ENCODE assay signal across 10 mouse cellular contexts in the genomic region with DNA sequence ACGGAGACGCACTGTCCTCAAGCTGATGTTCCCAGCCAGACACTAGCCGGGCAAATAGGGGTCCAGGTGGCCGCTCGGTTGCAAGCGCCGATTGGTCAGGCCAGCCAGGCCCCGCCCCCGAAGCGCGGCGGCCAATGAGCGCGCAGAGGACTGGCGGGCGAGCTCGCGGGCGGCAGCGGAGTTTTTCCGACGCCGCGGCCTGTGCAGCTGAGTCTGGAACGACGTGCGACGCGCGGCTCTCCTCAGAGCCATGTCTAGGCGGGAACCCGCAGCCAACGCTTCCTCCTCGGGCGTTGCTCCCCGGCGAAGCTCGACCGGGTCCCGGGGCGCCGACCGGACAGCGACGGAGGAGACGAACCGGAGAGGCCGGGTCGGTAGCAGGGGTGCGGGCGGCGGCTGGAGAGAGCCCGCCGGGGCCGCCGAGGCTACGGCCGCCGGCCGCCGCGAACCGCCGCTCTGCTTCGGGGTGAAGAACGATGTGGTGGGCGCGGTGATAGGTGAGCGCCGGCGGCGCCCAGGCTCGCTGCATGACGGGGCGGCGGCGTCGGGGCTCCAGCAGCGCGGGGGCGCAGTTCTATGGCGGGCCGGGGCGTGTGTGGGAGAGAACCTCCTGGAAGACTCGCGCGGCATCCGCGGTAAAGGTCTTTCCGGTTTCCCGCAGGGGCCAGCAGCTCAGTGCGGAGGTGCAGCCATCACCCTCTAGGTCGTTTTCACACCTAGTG. TPM values are rescaled to one million over a fixed set of nuclear protein-coding genes. Genes with fewer than 3 reads are reported as not detected.
DNase-seq lines count a peak whose midpoint lies in the region; ATAC-seq and TF ChIP-seq lines count a peak whose summit lies in the region.
"Had no signal": no experiment of that assay in that cellular context is flagged by ENCODE, and none has a peak within 500 bp of the region (broad histone marks: within the 10 kb centered on the region; RNA-seq: fewer than 3 reads in every experiment).

A gene (plus strand): TSS at position 148 of the 722 bp plus-strand sequence.

- no peak for TF ChIP-seq POLR2A in lung, adult 2 months (IDR thresholded peaks at IDR 0.05; ENCODE audit: borderline replicate concordance, extremely low read depth, low read depth, low read length)

- H3K4me1 ChIP-seq in embryonic facial prominence, embryonic 14.5 days (ENCODE audit: control insufficient read depth, insufficient read depth, low read length), result no peaks in the 10 kb centered on the region
- peaks cover 4% of the 10 kb centered on the region for H3K4me1 ChIP-seq in heart, embryonic 16.5 days (ENCODE audit: control insufficient read depth, insufficient read depth, low read length)
- no peaks in the 10 kb centered on the region for H3K4me1 ChIP-seq in lung, adult 2 months (ENCODE audit: control insufficient read depth, insufficient read depth, low read length)
- H3K4me1 ChIP-seq in neural tube, embryonic 15.5 days, result peaks cover 10% of the 10 kb centered on the region

- peak within 1 kb of the TSS; percentile 42 for H3K4me3 ChIP-seq in embryonic facial prominence, embryonic 14.5 days (ENCODE audit: low read depth, low read length)
- peak within 1 kb of the TSS; percentile 49 for H3K4me3 ChIP-seq in heart, embryonic 16.5 days (ENCODE audit: low read length)
- peak within 1 kb of the TSS; percentile 9 for H3K4me3 ChIP-seq in lung, adult 2 months (replicated peaks; ENCODE audit: extremely low read depth, low read depth, low read length)
- peak within 1 kb of the TSS; percentile 53 for H3K4me3 ChIP-seq in neural tube, embryonic 15.5 days (replicated peaks)

- ATAC-seq in embryonic facial prominence, embryonic 14.5 days (ENCODE audit: low read depth), result peak; percentile 93
- peak; percentile 76 for ATAC-seq in heart, embryonic 16.5 days (replicated peaks; ENCODE audit: extremely low read depth, insufficient read depth, low FRiP score)
- peak; percentile 99 for ATAC-seq in neural tube, embryonic 15.5 days (ENCODE audit: low FRiP score)

- no peaks in the 10 kb centered on the region for H3K9me3 ChIP-seq in embryonic facial prominence, embryonic 14.5 days (ENCODE audit: control insufficient read depth, low read length)
- H3K9me3 ChIP-seq in heart, embryonic 16.5 days (replicated peaks; ENCODE audit: control insufficient read depth, low read length), result no peaks in the 10 kb centered on the region
- no peaks in the 10 kb centered on the region for H3K9me3 ChIP-seq in neural tube, embryonic 15.5 days (replicated peaks)

- H3K36me3 ChIP-seq in embryonic facial prominence, embryonic 14.5 days (ENCODE audit: control insufficient read depth, insufficient read depth, low read length), result no peaks in the 10 kb centered on the region
- H3K36me3 ChIP-seq in heart, embryonic 16.5 days (ENCODE audit: control insufficient read depth, insufficient read depth), result no peaks in the 10 kb centered on the region
- no peaks in the 10 kb centered on the region for H3K36me3 ChIP-seq in neural tube, embryonic 15.5 days

- H3K9ac ChIP-seq in embryonic facial prominence, embryonic 14.5 days (ENCODE audit: low read depth, low read length), result peak within 1 kb of the TSS; percentile 46
- H3K9ac ChIP-seq in heart, embryonic 16.5 days (ENCODE audit: low read length), result peak within 1 kb of the TSS; percentile 59; the same call in 1 of the 2 replicates
- 0 out of 2 replicates have a peak within 1 kb of the TSS, but pooled peaks have one; percentile 37 for H3K9ac ChIP-seq in neural tube, embryonic 15.5 days (replicated peaks)

- peaks cover 66% of the 10 kb centered on the region for H3K27me3 ChIP-seq in embryonic facial prominence, embryonic 14.5 days (replicated peaks; ENCODE audit: control insufficient read depth, insufficient read depth, low read length)
- peaks cover 54% of the 10 kb centered on the region for H3K27me3 ChIP-seq in heart, embryonic 16.5 days (ENCODE audit: control insufficient read depth, insufficient read depth, low read length)
- H3K27me3 ChIP-seq in neural tube, embryonic 15.5 days (replicated peaks), result peaks cover 56% of the 10 kb centered on the region

- H3K4me2 ChIP-seq in embryonic facial prominence, embryonic 14.5 days (ENCODE audit: low read depth, low read length), result peak within 1 kb of the TSS; percentile 54
- H3K4me2 ChIP-seq in heart, embryonic 16.5 days (ENCODE audit: low read depth, low read length), result peak within 1 kb of the TSS; percentile 69
- peak within 1 kb of the TSS; percentile 79 for H3K4me2 ChIP-seq in neural tube, embryonic 15.5 days

- no peak for TF ChIP-seq CTCF in lung, adult 2 months (IDR thresholded peaks at IDR 0.05; ENCODE audit: insufficient read depth, low read length)

- peak; percentile 78 to 84 for DNase-seq in cerebellum, postnatal 10 days
- DNase-seq in cerebellum, adult 9-10 months, result no peak
- peak; percentile 74 for DNase-seq in embryonic facial prominence, embryonic 14.5 days (ENCODE audit: low spot score)
- peak; percentile 69 for DNase-seq in kidney, postnatal 10 days
- peak; percentile 6 for DNase-seq in lung, adult 2 months
- peak; percentile 8 to 10 for DNase-seq in thymus, adult 18-20 months

- WGBS in embryonic facial prominence, embryonic 14.5 days, result 7% methylated on average over 31 of the region's 93 CpGs
- WGBS in heart, embryonic 16.5 days, result 2% methylated on average over 90 of the region's 93 CpGs
- 3% methylated on average over 90 of the region's 93 CpGs for WGBS in lung, adult 2 months
- WGBS in neural tube, embryonic 15.5 days, result 3% methylated on average over 93 of the region's 93 CpGs

- no peak within 1 kb of the TSS for H3K27ac ChIP-seq in embryonic facial prominence, embryonic 14.5 days (replicated peaks; ENCODE audit: low read depth, low read length)
- H3K27ac ChIP-seq in heart, embryonic 16.5 days (ENCODE audit: low read length), result no peak within 1 kb of the TSS
- H3K27ac ChIP-seq in neural tube, embryonic 15.5 days (replicated peaks), result no peak within 1 kb of the TSS
- H3K27ac ChIP-seq: macrophage had no signal

RNA-seq across cellular contexts. Expression of the gene that starts here (rescaled TPM):
- polyA plus RNA-seq in embryonic facial prominence, embryonic 14.5 days (2014; fragmentation: Nextera tagmentation; extraction: Ambion mirVana), result 0.30 and 0.32 TPM in 2 replicates
- polyA plus RNA-seq in heart, embryonic 16.5 days (2015; fragmentation: Nextera tagmentation; extraction: Ambion mirVana), result 0.08 and 0.12 TPM in 2 replicates
- 0.05 and 0.06 TPM in 2 replicates for polyA plus RNA-seq in lung, adult 2 months (2012; rRNA removed)
- polyA plus RNA-seq in neural tube, embryonic 15.5 days (2015; fragmentation: Nextera tagmentation; extraction: Ambion mirVana), result 0.29 and 0.65 TPM in 2 replicates
- polyA plus RNA-seq: C2C12, macrophage had no signal

Comparison
In these comparisons a context has a peak if more than half of its experiments do, and no peak if none do; other contexts are left out.
1. Peak in DNase-seq, ATAC-seq, H3K4me3 ChIP-seq, H3K9ac ChIP-seq and H3K4me2 ChIP-seq in embryonic facial prominence, embryonic 14.5 days; RNA of the gene not detected or under 1 TPM.
2. Peak in ATAC-seq, H3K4me3 ChIP-seq, H3K9ac ChIP-seq and H3K4me2 ChIP-seq in heart, embryonic 16.5 days; RNA of the gene not detected or under 1 TPM.
3. Peak in DNase-seq and H3K4me3 ChIP-seq in lung, adult 2 months; RNA of the gene not detected or under 1 TPM.
4. Peak in ATAC-seq, H3K4me3 ChIP-seq, H3K9ac ChIP-seq and H3K4me2 ChIP-seq in neural tube, embryonic 15.5 days; RNA of the gene not detected or under 1 TPM.